Mouse (Mus musculus) heart, embryonic 16.5 days (tissue): ENCODE data around the gene Thsd7a. TPM values are rescaled to one million over a fixed set of nuclear protein-coding genes. Genes with fewer than 3 reads are reported as not detected.
A peak's percentile ranks its signal among the peaks of the same experiment; 100 is the strongest.

Experiments used
- ATAC-seq: fragments of 200-750 bp; cut with Nextera tagmentation; replicated peaks from 2 replicates; pipeline ENCODE4 v1.8.0; 2017; ENCODE audit warnings: moderate number of reproducible peaks; ENCODE audit not compliant: insufficient read depth, low FRiP score; ENCODE audit errors: extremely low read depth
- H3K27ac ChIP-seq: fragments of 300-500 bp; sonication (generic); 2 replicates; pipeline ENCODE4 v1.5.1; 2014; ENCODE audit warnings: mild to moderate bottlenecking, low read length, control low read depth, moderate library complexity
- H3K27me3 ChIP-seq: fragments of 300-500 bp; sonication (generic); 2 replicates; pipeline ENCODE4 v1.6.1; 2014; ENCODE audit warnings: low read length, mixed read lengths; ENCODE audit not compliant: control insufficient read depth, insufficient read depth
- H3K36me3 ChIP-seq: fragments of 300-500 bp; sonication (generic); 2 replicates; pipeline ENCODE4 v1.6.1; 2014; ENCODE audit not compliant: control insufficient read depth, insufficient read depth
- H3K4me1 ChIP-seq: fragments of 300-500 bp; sonication (generic); 2 replicates; pipeline ENCODE4 v1.6.1; 2014; ENCODE audit warnings: low read length, mixed read lengths; ENCODE audit not compliant: control insufficient read depth, insufficient read depth
- H3K4me2 ChIP-seq: fragments of 300-500 bp; sonication (generic); 2 replicates; pipeline ENCODE4 v1.6.1; 2014; ENCODE audit warnings: low read depth, mild to moderate bottlenecking, control low read depth, low read length
- H3K4me3 ChIP-seq: fragments of 300-500 bp; sonication (generic); 2 replicates; pipeline ENCODE4 v1.5.1; 2014; ENCODE audit warnings: mild to moderate bottlenecking, control low read depth, low read length
- H3K9ac ChIP-seq: fragments of 300-500 bp; sonication (generic); 2 replicates; pipeline ENCODE4 v1.6.1; 2014; ENCODE audit warnings: low read length, control low read depth
- H3K9me3 ChIP-seq: fragments of 300-500 bp; sonication (generic); replicated peaks from 2 replicates; pipeline ENCODE4 v1.6.1; 2016; ENCODE audit warnings: low read length; ENCODE audit not compliant: control insufficient read depth
- WGBS: fragments of 180-500 bp; shearing (Covaris S2); extraction: QIAGEN DNeasy Blood & Tissue Kit; methylation state at CpG from one replicate; pipeline ENCODE4 v1.1.7; 2014; 5-methylcytosine and 5-hydroxymethylcytosine counted together
- polyA plus RNA-seq: library from polyadenylated mRNA; unstranded; fragments of >200 nt; fragmentation: Nextera tagmentation; extraction: Ambion mirVana; gene quantifications from 2 replicates; pipeline ENCODE4 v1.2.1, GENCODE M21; 2015

Thsd7a gene
- polyA plus RNA-seq, 1 experiment from 2014 or later: 3.3 TPM

DNA sequence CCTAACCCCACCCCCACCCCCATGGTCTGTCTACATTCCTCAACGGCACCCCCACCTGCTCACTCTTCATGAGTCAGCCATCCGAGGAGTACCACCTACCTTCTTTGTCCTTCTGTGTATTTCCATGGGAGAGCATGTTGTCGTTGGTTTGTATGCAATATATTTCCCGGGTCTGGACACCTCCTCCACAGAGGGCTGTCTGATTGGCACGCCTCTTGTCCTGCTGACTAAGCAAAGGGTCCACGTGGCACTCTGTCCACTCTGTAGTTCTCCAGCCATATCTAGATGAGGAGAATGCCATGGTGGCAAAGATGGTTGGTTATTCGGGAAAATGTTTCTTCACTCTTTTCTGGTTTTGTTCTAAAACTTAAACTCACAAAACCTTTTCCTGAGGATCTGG, 248.3 kb downstream of the Thsd7a start:
- no peaks in the 10 kb centered on the region for H3K27me3 ChIP-seq
- no peak overlapping the region for H3K9ac ChIP-seq
- no peaks in the 10 kb centered on the region for H3K36me3 ChIP-seq
- H3K9me3 ChIP-seq: no peaks in the 10 kb centered on the region
- ATAC-seq: no peak
- no peaks in the 10 kb centered on the region for H3K4me1 ChIP-seq
- 75% methylated on average over 7 of the region's 7 CpGs for WGBS
- no peak overlapping the region for H3K4me2 ChIP-seq
- H3K27ac ChIP-seq: no peak overlapping the region
- no peak overlapping the region for H3K4me3 ChIP-seq

DNA sequence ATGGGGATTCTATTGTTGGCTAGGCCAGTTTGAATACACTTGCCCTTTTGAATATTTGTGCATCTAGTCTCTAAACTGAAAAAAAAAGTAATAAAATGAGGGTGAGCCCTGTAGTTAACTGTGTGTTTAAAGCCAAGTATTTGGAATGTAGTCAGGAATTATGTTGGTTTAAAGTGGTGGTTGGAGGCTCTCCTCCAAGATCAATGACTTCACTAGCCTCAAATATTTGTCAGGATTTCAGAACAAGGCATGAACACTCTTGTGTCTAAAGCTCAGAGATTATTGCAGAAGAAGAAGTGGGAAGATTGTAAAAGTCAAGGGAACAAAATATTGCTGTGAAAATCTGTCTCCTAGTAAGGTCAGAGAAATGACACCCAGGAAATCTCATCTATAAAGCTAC, 249.3 kb downstream of the Thsd7a start:
- Histone ChIP-seq H3K27me3 (no peaks in the 10 kb centered on the region), H3K9ac (no peak overlapping the region), H3K9me3 (no peaks in the 10 kb centered on the region), H3K4me2 (no peak overlapping the region), H3K4me1 (no peaks in the 10 kb centered on the region), H3K4me3 (no peak overlapping the region), H3K36me3 (no peaks in the 10 kb centered on the region), H3K27ac (no peak overlapping the region)
- no peak for ATAC-seq

DNA sequence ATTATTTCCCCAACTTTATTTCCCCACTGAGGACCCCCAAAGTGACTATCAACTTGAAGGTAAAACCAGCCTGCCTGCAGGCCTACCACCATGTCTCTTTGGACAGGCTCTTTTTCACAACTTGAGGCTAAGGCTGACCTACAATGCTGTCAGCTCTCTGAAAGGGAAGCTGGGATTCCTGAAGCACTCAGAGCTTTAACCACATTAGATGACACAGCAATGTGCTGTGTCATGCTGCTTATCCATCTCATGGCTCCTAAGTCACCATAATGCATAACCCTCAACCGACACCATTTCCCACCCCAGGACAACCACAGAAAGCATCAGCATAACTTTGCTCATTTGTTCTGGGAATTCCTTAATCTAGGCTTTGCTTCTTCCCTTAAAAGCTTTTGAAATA, 255.6 kb downstream of the Thsd7a start:
- H3K4me2 ChIP-seq: no peak overlapping the region
- no peaks in the 10 kb centered on the region for H3K4me1 ChIP-seq
- 78% methylated on average over 1 of the region's 1 CpGs for WGBS
- H3K27me3 ChIP-seq: no peaks in the 10 kb centered on the region
- H3K9ac ChIP-seq: no peak overlapping the region
- H3K9me3 ChIP-seq: no peaks in the 10 kb centered on the region
- no peak for ATAC-seq
- no peak overlapping the region for H3K4me3 ChIP-seq
- no peak overlapping the region for H3K27ac ChIP-seq
- H3K36me3 ChIP-seq: no peaks in the 10 kb centered on the region

DNA sequence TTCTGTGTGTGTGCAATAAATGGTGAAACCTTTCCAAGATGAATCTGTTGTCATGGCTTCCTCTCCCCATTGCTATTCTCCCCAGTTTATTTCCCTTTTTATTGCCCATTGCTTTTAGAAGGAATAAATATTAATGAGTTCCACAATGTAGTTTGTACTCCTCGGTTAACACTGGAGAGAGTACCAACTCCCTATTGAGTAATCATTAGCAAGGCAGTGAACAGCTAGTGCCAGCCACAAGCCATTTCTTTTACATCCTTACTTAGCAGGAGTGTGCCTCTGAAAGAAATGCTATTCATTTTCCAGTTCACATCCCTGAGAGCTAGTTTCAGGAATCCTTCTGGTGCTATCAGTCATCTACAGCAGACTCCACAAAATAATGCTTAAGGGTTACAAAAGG, 260.3 kb downstream of the Thsd7a start:
- H3K9ac ChIP-seq: no peak overlapping the region
- 79% methylated on average over 1 of the region's 1 CpGs for WGBS
- no peak overlapping the region for H3K4me3 ChIP-seq
- H3K27me3 ChIP-seq: no peaks in the 10 kb centered on the region
- ATAC-seq: no peak
- H3K36me3 ChIP-seq: no peaks in the 10 kb centered on the region
- H3K4me2 ChIP-seq: no peak overlapping the region
- no peaks in the 10 kb centered on the region for H3K4me1 ChIP-seq
- no peak overlapping the region for H3K27ac ChIP-seq
- H3K9me3 ChIP-seq: no peaks in the 10 kb centered on the region

DNA sequence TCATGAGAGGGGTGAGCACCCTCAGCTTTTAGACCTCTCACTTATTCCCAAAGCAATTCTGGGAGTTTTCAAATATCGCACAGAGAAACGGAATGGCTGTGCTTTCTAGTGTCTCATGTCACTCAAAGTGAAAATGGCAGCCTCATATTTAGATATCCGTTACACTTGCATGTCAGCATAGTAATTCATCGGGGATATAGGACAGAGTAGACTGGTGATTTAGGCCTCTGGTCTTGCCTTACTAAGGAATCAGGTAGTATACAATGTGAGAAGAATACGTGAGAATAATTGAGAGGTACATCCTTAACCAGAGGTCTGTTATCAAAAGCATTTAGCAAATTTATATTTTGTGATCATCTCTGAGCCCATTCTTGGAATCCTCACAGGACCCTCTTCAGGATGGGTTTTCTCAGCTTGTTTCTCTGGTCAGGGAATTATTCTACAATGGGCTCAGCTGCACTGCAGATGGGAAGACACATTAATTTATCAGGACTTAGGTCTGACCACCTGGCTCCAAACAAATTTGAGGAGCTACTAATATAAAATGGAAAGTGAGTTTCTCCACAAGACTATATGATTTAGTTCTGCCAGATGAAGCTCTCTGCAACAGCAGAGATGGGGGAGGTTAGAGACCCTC, 267.6 kb downstream of the Thsd7a start:
- no peaks in the 10 kb centered on the region for H3K9me3 ChIP-seq
- H3K4me2 ChIP-seq: no peak overlapping the region
- no peak overlapping the region for H3K9ac ChIP-seq
- H3K4me3 ChIP-seq: no peak overlapping the region
- H3K27me3 ChIP-seq: no peaks in the 10 kb centered on the region
- H3K27ac ChIP-seq: no peak overlapping the region
- H3K4me1 ChIP-seq: no peaks in the 10 kb centered on the region; the same call in 1 of the 2 replicates
- no peak for ATAC-seq
- H3K36me3 ChIP-seq: no peaks in the 10 kb centered on the region
- WGBS: 88% methylated on average over 5 of the region's 5 CpGs

DNA sequence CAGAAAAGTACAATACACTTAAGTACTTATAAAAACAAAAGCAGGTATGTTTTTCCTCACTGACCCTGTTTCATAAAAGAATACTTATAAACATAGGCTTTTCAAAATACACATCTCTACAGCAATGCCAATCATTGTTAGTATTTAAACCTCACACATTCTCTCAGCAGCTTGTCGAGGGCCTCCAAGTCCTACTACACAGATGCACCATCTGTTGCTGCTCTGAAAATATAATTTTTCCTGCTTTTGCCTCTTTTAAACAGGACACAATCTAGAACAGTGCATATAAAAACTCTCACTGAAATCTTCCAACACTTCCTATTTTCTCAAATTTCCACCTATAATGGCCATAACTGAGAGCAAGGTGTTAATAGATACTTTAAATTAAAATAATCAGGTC, 270.9 kb downstream of the Thsd7a start:
- H3K9ac ChIP-seq: no peak overlapping the region
- ATAC-seq: no peak
- WGBS: 83% methylated on average over 1 of the region's 1 CpGs

DNA sequence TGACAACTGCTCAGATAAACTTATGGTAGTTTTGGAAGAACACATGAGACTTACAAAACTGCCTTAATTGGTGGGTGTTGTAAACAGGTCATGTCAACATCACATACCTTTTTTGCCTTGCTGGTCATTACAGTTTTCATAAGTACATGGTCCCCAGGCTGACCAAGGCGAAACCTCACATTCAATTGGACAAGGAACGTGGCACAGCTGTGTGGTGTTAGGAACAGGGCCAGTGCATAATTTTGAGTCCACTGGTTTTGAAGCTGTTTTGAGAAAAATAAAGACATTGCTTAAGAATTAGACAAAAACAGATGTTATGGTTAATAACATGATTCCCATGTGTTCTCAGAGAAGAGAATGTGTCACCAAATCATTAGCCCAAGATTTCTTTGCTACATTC, 278.3 kb downstream of the Thsd7a start:
- Histone ChIP-seq H3K36me3 (no peaks in the 10 kb centered on the region), H3K4me3 (no peak overlapping the region), H3K4me2 (no peak overlapping the region), H3K27ac (no peak overlapping the region), H3K9me3 (no peaks in the 10 kb centered on the region), H3K9ac (no peak overlapping the region), H3K27me3 (no peaks in the 10 kb centered on the region), H3K4me1 (peaks cover 6% of the 10 kb centered on the region)
- no peak for ATAC-seq
- 83% methylated on average over 2 of the region's 2 CpGs for WGBS

More for the DNA sequence above, 270.9 kb downstream of the Thsd7a start:
- no peaks in the 10 kb centered on the region for H3K9me3 ChIP-seq
- no peak overlapping the region for H3K4me3 ChIP-seq
- no peak overlapping the region for H3K27ac ChIP-seq
- no peaks in the 10 kb centered on the region for H3K36me3 ChIP-seq
- H3K27me3 ChIP-seq: no peaks in the 10 kb centered on the region
- no peaks in the 10 kb centered on the region; the same call in 1 of the 2 replicates for H3K4me1 ChIP-seq
- no peak overlapping the region for H3K4me2 ChIP-seq

DNA sequence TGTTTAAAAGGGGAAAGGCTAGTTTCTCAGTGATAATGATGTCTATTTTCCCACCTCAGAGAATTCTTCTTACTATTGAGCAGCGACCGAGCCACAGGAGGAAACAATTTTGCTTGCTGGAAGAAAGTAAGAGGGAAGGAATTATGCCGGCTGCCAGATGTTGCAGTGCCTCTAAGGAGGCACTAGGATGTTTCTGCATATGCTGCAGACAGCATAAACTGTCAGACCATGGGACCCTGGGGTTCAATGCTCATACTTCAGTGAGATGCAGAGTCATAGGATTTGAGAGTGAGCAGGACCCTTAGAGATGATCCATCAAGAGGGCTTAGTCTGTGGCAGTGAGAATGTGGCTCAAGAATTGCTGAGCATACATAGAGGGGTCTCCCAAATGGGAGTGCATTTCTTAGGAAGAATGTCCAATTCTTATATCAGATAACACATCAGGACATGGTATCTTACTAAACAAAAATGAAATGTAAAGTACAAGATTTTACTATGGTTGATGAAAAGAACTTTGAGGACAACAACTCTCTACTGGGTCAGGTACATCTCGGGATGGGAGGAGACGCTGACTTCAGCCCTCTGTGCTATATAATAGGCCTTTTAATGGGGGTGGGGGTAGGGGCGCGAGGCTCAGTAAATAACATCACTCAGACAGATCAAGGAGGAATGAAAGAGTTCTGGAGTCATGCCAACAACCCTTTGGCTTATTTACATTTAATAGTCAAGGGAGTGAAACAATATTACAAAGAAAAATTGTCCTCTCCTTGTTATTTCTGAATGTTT, 281.7 kb downstream of the Thsd7a start:
- no peak overlapping the region for H3K4me3 ChIP-seq
- no peak overlapping the region for H3K4me2 ChIP-seq
- no peak overlapping the region for H3K9ac ChIP-seq
- no peak for ATAC-seq
- no peaks in the 10 kb centered on the region for H3K36me3 ChIP-seq
- H3K27ac ChIP-seq: no peak overlapping the region
- H3K9me3 ChIP-seq: no peaks in the 10 kb centered on the region
- WGBS: 45% methylated on average over 7 of the region's 7 CpGs
- no peaks in the 10 kb centered on the region for H3K27me3 ChIP-seq
- peaks cover 6% of the 10 kb centered on the region for H3K4me1 ChIP-seq

DNA sequence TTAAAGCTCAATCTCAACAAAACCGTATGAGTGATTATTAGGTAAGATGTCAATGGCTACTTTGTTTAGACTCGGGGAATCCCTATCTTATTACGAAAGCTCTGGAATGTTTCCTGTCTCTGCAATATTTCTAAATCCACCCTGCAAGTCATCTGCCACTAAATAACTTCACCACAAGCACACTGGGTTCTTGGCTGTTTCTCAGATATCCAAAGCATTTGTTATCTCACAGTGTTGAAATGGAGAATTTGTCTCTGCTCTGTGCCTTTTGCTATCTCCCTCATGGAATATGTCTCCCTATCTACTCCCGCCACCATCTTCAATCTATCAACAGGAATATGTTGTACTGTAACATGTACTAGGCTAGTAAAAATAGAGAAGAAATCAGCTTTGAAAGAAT, 290.4 kb downstream of the Thsd7a start:
- H3K4me3 ChIP-seq: no peak overlapping the region
- H3K36me3 ChIP-seq: no peaks in the 10 kb centered on the region
- WGBS: 25% methylated on average over 4 of the region's 4 CpGs
- no peak overlapping the region for H3K9ac ChIP-seq
- H3K4me2 ChIP-seq: no peak overlapping the region
- H3K27me3 ChIP-seq: no peaks in the 10 kb centered on the region
- peak; percentile 82 for ATAC-seq
- peak overlapping the region; percentile 53 for H3K27ac ChIP-seq
- peaks cover 7% of the 10 kb centered on the region for H3K4me1 ChIP-seq
- H3K9me3 ChIP-seq: no peaks in the 10 kb centered on the region
